Mouse (Mus musculus) embryonic facial prominence, embryonic 14.5 days (tissue): Measurements from ENCODE around the gene Cela3b. TPM values are rescaled to one million over a fixed set of nuclear protein-coding genes. Genes with fewer than 3 reads are reported as not detected.
A peak's percentile ranks its signal among the peaks of the same experiment; 100 is the strongest.

Source experiments
- ATAC-seq: fragments of 200-750 bp; cut with Nextera tagmentation; 2 replicates; pipeline ENCODE4 v1.8.0; 2017; ENCODE audit warnings: low read depth, moderate number of reproducible peaks, moderate TSS enrichment
- DNase-seq: peaks from one replicate; pipeline ENCODE4 v3.0.0-alpha.2; 2015; ENCODE audit warnings: low spot score
- H3K27ac ChIP-seq: fragments of 300-500 bp; sonication (generic); replicated peaks from 2 replicates; pipeline ENCODE4 v1.5.1; 2014; ENCODE audit warnings: low read depth, mild to moderate bottlenecking, low read length, moderate library complexity
- H3K27me3 ChIP-seq: fragments of 300-500 bp; sonication (generic); replicated peaks from 2 replicates; pipeline ENCODE4 v1.6.1; 2014; ENCODE audit warnings: low read length; ENCODE audit not compliant: control insufficient read depth, insufficient read depth
- H3K36me3 ChIP-seq: fragments of 300-500 bp; sonication (generic); 2 replicates; pipeline ENCODE4 v1.6.1; 2014; ENCODE audit warnings: low read length, mixed read lengths; ENCODE audit not compliant: control insufficient read depth, insufficient read depth
- H3K4me1 ChIP-seq: fragments of 300-500 bp; sonication (generic); 2 replicates; pipeline ENCODE4 v1.6.1; 2014; ENCODE audit warnings: antibody characterized with exemption, low read length; ENCODE audit not compliant: control insufficient read depth, insufficient read depth
- H3K4me2 ChIP-seq: fragments of 300-500 bp; sonication (generic); 2 replicates; pipeline ENCODE4 v1.6.1; 2014; ENCODE audit warnings: low read depth, mild to moderate bottlenecking, low read length, moderate library complexity, mixed read lengths
- H3K4me3 ChIP-seq: fragments of 300-500 bp; sonication (generic); 2 replicates; pipeline ENCODE4 v1.5.1; 2014; ENCODE audit warnings: low read depth, mild to moderate bottlenecking, low read length
- H3K9ac ChIP-seq: fragments of 300-500 bp; sonication (generic); 2 replicates; pipeline ENCODE4 v1.6.1; 2014; ENCODE audit warnings: low read depth, mild to moderate bottlenecking, low read length, moderate library complexity, mixed read lengths
- H3K9me3 ChIP-seq: fragments of 300-500 bp; sonication (generic); 2 replicates; pipeline ENCODE4 v1.6.1; 2016; ENCODE audit warnings: low read length; ENCODE audit not compliant: control insufficient read depth
- WGBS: fragments of 180-500 bp; shearing (Covaris S2); extraction: QIAGEN DNeasy Blood & Tissue Kit; methylation state at CpG from one replicate; pipeline ENCODE4 v1.1.7; 2014; 5-methylcytosine and 5-hydroxymethylcytosine counted together
- polyA plus RNA-seq: library from polyadenylated mRNA; unstranded; fragments of >200 nt; fragmentation: Nextera tagmentation; extraction: Ambion mirVana; gene quantifications from 2 replicates; pipeline ENCODE4 v1.2.1, GENCODE M21; 2014

Cela3b gene
- polyA plus RNA-seq, 1 experiment from 2014 or later: 0.56 TPM

DNA sequence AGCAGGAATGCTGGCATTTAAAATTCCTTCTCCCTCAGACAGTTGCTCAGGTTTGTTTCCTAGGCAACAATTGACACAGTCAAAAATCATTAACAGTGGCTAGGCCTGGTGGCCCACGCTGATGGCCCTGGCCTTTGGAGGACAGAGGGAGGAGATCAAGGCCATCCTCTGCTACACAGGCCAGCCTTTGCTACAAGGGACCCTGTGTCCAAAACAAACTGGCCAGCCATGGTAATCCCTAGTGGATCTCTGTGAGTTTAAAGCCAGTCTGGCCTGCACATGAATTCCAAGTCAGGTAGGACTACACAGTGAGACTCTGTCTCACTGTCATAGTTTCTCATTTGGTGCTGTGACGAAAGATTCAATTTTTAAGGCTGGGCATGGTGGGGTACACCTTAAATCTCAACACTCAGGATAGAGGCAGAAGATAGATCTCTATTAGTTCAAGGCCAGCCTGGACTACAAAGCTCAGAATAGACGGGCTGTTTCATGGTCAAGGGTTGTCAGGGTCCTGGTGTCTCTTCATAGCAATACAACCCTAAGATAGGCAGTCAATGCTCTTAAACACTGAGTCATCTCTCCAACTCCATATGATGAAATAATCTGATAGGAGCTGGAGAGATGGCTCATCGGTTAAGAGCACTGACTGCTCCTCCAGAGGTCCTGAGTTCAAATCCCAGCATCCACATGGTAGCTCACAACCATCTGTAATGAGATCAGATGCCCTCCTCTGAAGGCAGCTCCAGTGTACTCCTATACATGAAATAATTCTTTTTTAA, 52.6 kb downstream of the Cela3b start:
- Histone ChIP-seq H3K27ac (no peak overlapping the region), H3K36me3 (no peaks in the 10 kb centered on the region), H3K27me3 (no peaks in the 10 kb centered on the region), H3K4me3 (no peak overlapping the region), H3K4me2 (no peak overlapping the region), H3K4me1 (peaks cover 9% of the 10 kb centered on the region; the same call in 1 of the 2 replicates), H3K9me3 (no peaks in the 10 kb centered on the region), H3K9ac (no peak overlapping the region)
- WGBS: 76% methylated on average over 4 of the region's 4 CpGs
- no peak for ATAC-seq
- no peak for DNase-seq

- H3K4me3 ChIP-seq: no peak overlapping the region
- H3K36me3 ChIP-seq: no peaks in the 10 kb centered on the region
- ATAC-seq (no peak), DNase-seq (no peak)
- no peak overlapping the region for H3K4me2 ChIP-seq
- WGBS: 53% methylated on average over 2 of the region's 2 CpGs
- H3K27me3 ChIP-seq: no peaks in the 10 kb centered on the region
- peaks cover 9% of the 10 kb centered on the region; the same call in 1 of the 2 replicates for H3K4me1 ChIP-seq
- no peak overlapping the region for H3K27ac ChIP-seq
- no peaks in the 10 kb centered on the region for H3K9me3 ChIP-seq
- no peak overlapping the region for H3K9ac ChIP-seq
Observed at GRCm38 (mm10) chr4:137376778-137377177, 53.6 kb downstream of the Cela3b start.

GRCm38 (mm10) chr4:137375314-137376278, 54.7 kb downstream of the Cela3b start:
- Histone ChIP-seq H3K36me3 (no peaks in the 10 kb centered on the region), H3K27ac (peak overlapping the region; percentile 72), H3K4me3 (no peak overlapping the region), H3K9ac (0 out of 2 replicates have a peak overlapping the region, but pooled peaks have one; percentile 34), H3K4me1 (peaks cover 9% of the 10 kb centered on the region; the same call in 1 of the 2 replicates), H3K4me2 (peak overlapping the region; percentile 18; the same call in 1 of the 2 replicates), H3K9me3 (no peaks in the 10 kb centered on the region), H3K27me3 (no peaks in the 10 kb centered on the region)
- ATAC-seq: peak; percentile 88
- 31% methylated on average over 19 of the region's 19 CpGs for WGBS
- DNase-seq: peak; percentile 87

GRCm38 (mm10) chr4:137373711-137374110, 56.6 kb downstream of the Cela3b start:
- no peak for ATAC-seq
- Histone ChIP-seq H3K36me3 (no peaks in the 10 kb centered on the region), H3K9ac (no peak overlapping the region), H3K4me2 (no peak overlapping the region), H3K4me1 (peaks cover 9% of the 10 kb centered on the region; the same call in 1 of the 2 replicates), H3K4me3 (no peak overlapping the region), H3K27ac (no peak overlapping the region), H3K27me3 (no peaks in the 10 kb centered on the region), H3K9me3 (no peaks in the 10 kb centered on the region)
- WGBS: 51% methylated on average over 6 of the region's 6 CpGs
- DNase-seq: no peak

GRCm38 (mm10) chr4:137371596-137372523, 58.5 kb downstream of the Cela3b start:
- H3K9me3 ChIP-seq: no peaks in the 10 kb centered on the region

More at GRCm38 (mm10) chr4:137371596-137372523, 58.5 kb downstream of the Cela3b start:
- no peak overlapping the region for H3K9ac ChIP-seq
- WGBS: 85% methylated on average over 16 of the region's 16 CpGs
- no peak overlapping the region for H3K4me3 ChIP-seq
- H3K27ac ChIP-seq: no peak overlapping the region
- no peak for ATAC-seq
- no peaks in the 10 kb centered on the region for H3K36me3 ChIP-seq
- no peak overlapping the region for H3K4me2 ChIP-seq
- peaks cover 14% of the 10 kb centered on the region for H3K4me1 ChIP-seq
- DNase-seq: no peak
- H3K27me3 ChIP-seq: no peaks in the 10 kb centered on the region

Other genes with a start within 250 kb of the Cela3b start
- gene Wnt4, start 153.1 kb downstream of the Cela3b start, polyA plus RNA-seq: 4.7 and 5.6 TPM in 2 replicates
- 714 and 769 TPM in 2 replicates for gene Cdc42, start 72.8 kb downstream of the Cela3b start, polyA plus RNA-seq
- gene Cela3a, start 20.7 kb downstream of the Cela3b start, polyA plus RNA-seq: not detected in 2 replicates
- gene 1700013G24Rik, start 22.7 kb upstream of the Cela3b start, polyA plus RNA-seq: 0.17 and 0.46 TPM in 2 replicates
- 64.8 and 67.2 TPM in 2 replicates for gene Hspg2, start 38.2 kb upstream of the Cela3b start, polyA plus RNA-seq
- 0.47 TPM in 1 of 2 replicates, not detected in the other for gene Ldlrad2, start 144.0 kb upstream of the Cela3b start, polyA plus RNA-seq
- gene Usp48, start 163.2 kb upstream of the Cela3b start, polyA plus RNA-seq: 59.8 and 61.2 TPM in 2 replicates
- gene Rap1gap, start 234.2 kb upstream of the Cela3b start, polyA plus RNA-seq: 17.1 and 18.4 TPM in 2 replicates